ENCODE assay signal across 27 mouse cellular contexts in genomic region chr4:40364329-40364728, GRCm38 (mm10).
DNase-seq lines count a peak whose midpoint lies in the region; ATAC-seq and TF ChIP-seq lines count a peak whose summit lies in the region.
"Had no signal": no experiment of that assay in that cellular context is flagged by ENCODE, and none has a peak within 500 bp of the region (broad histone marks: within the 10 kb centered on the region; RNA-seq: fewer than 3 reads in every experiment).

No protein-coding gene starts in this region.

- no peak overlapping the region for H3K27ac ChIP-seq in lung, postnatal 0 days (ENCODE audit: low read length)
- H3K27ac ChIP-seq in hindbrain, embryonic 16.5 days (ENCODE audit: low read depth, low read length), result no peak overlapping the region
- H3K27ac ChIP-seq: embryonic facial prominence, embryonic 10.5 days; embryonic facial prominence, embryonic 13.5 days; forebrain, embryonic 12.5 days; heart, adult 2 months; heart, embryonic 10.5 days; heart, embryonic 13.5 days; hindbrain, embryonic 14.5 days had no signal

- no peak for TF ChIP-seq CTCF in lung, postnatal 0 days (IDR thresholded peaks at IDR 0.05)

- no peaks in the 10 kb centered on the region for H3K4me1 ChIP-seq in lung, postnatal 0 days (ENCODE audit: insufficient read depth, low read depth, low read length)
- H3K4me1 ChIP-seq in hindbrain, embryonic 16.5 days (ENCODE audit: control insufficient read depth, insufficient read depth, low read depth, low read length), result no peaks in the 10 kb centered on the region
- H3K4me1 ChIP-seq: embryonic facial prominence, embryonic 10.5 days; embryonic facial prominence, embryonic 13.5 days; heart, embryonic 10.5 days; heart, embryonic 13.5 days had no signal

- no peaks in the 10 kb centered on the region for H3K27me3 ChIP-seq in lung, postnatal 0 days (replicated peaks; ENCODE audit: insufficient read depth, low read length)
- no peaks in the 10 kb centered on the region for H3K27me3 ChIP-seq in hindbrain, embryonic 16.5 days (replicated peaks; ENCODE audit: control insufficient read depth, insufficient read depth, low read length)
- H3K27me3 ChIP-seq: embryonic facial prominence, embryonic 13.5 days; forebrain, embryonic 12.5 days; heart, embryonic 13.5 days; Patski had no signal

- no peak for ATAC-seq in lung, postnatal 0 days
- ATAC-seq in common myeloid progenitor, adult 5-6 weeks (replicated peaks; ENCODE audit: low read depth, poor library complexity, severe bottlenecking), result peak; percentile 54; the same call in 1 of the 2 replicates
- ATAC-seq in megakaryocyte progenitor cell, adult 5-6 weeks (replicated peaks; ENCODE audit: poor library complexity), result peak; percentile 82
- ATAC-seq in hindbrain, embryonic 16.5 days, result no peak
- ATAC-seq: forebrain, embryonic 16.5 days; Patski had no signal

- no peaks in the 10 kb centered on the region for H3K9me3 ChIP-seq in lung, postnatal 0 days (ENCODE audit: low read length)
- no peaks in the 10 kb centered on the region for H3K9me3 ChIP-seq in hindbrain, embryonic 16.5 days (ENCODE audit: control insufficient read depth, low read length)
- H3K9me3 ChIP-seq: embryonic facial prominence, embryonic 10.5 days; embryonic facial prominence, embryonic 13.5 days; forebrain, embryonic 12.5 days; G1E; heart, embryonic 10.5 days had no signal

- no peak overlapping the region for H3K9ac ChIP-seq in lung, postnatal 0 days (replicated peaks; ENCODE audit: low read depth)
- no peak overlapping the region for H3K9ac ChIP-seq in hindbrain, embryonic 16.5 days (ENCODE audit: low read depth, low read length)
- H3K9ac ChIP-seq: embryonic facial prominence, embryonic 13.5 days; forebrain, embryonic 12.5 days; heart, embryonic 13.5 days; hindbrain, embryonic 14.5 days had no signal

- DNase-seq in lung, postnatal 0 days (ENCODE audit: low spot score), result peak; percentile 22
- no peak for DNase-seq in lung, postnatal 25 days (ENCODE audit: low spot score)
- DNase-seq in spleen, adult 12 weeks (ENCODE audit: low spot score), result no peak
- DNase-seq: adrenal gland, postnatal 10 days; adrenal gland, postnatal 36 days; cerebellum, adult 11 months; cerebellum, adult 2 months; cerebellum, adult 9-11 months; cerebellum, postnatal 25 days; embryo, embryonic 11 days; gastrocnemius, postnatal 25 days; heart, adult 2 months; heart, postnatal 14 days; heart, postnatal 4 days had no signal

- WGBS in lung, postnatal 0 days, result 43% methylated on average over 3 of the region's 3 CpGs
- WGBS in hindbrain, embryonic 16.5 days, result 85% methylated on average over 3 of the region's 3 CpGs

- no peaks in the 10 kb centered on the region for H3K36me3 ChIP-seq in lung, postnatal 0 days (ENCODE audit: insufficient read depth, low read length)
- no peaks in the 10 kb centered on the region for H3K36me3 ChIP-seq in hindbrain, embryonic 16.5 days (ENCODE audit: control insufficient read depth, insufficient read depth, low read length)
- H3K36me3 ChIP-seq: embryonic facial prominence, embryonic 10.5 days; embryonic facial prominence, embryonic 13.5 days; forebrain, embryonic 12.5 days; G1E; heart, embryonic 10.5 days; heart, embryonic 13.5 days had no signal

- no peak overlapping the region for H3K4me2 ChIP-seq in lung, postnatal 0 days (replicated peaks; ENCODE audit: low read depth, low read length)
- H3K4me2 ChIP-seq in hindbrain, embryonic 16.5 days (ENCODE audit: low read length), result no peak overlapping the region
- H3K4me2 ChIP-seq: embryonic facial prominence, embryonic 13.5 days; forebrain, embryonic 12.5 days; heart, embryonic 13.5 days; hindbrain, embryonic 14.5 days had no signal

- no peak for TF ChIP-seq EP300 in lung, postnatal 0 days (IDR thresholded peaks at IDR 0.05)

- H3K4me3 ChIP-seq in lung, postnatal 0 days (ENCODE audit: low read depth, low read length), result no peak overlapping the region
- H3K4me3 ChIP-seq in hindbrain, embryonic 16.5 days (ENCODE audit: low read length), result no peak overlapping the region
- H3K4me3 ChIP-seq: embryonic facial prominence, embryonic 10.5 days; embryonic facial prominence, embryonic 13.5 days; erythroblast, embryonic 14.5 days; forebrain, embryonic 12.5 days; heart, adult 2 months; heart, embryonic 10.5 days; heart, embryonic 13.5 days had no signal

Comparison
In these comparisons a context has a peak if more than half of its experiments do, and no peak if none do; other contexts are left out.
1. ATAC-seq: peak in common myeloid progenitor, adult 5-6 weeks (single experiment) and megakaryocyte progenitor cell, adult 5-6 weeks (single experiment); none in lung, postnatal 0 days (single experiment) and hindbrain, embryonic 16.5 days (single experiment).